Mouse (Mus musculus) hindbrain, postnatal 0 days (tissue): ENCODE results near the gene Por. TPM values are rescaled to one million over a fixed set of nuclear protein-coding genes. Genes with fewer than 3 reads are reported as not detected.

Source experiments
- ATAC-seq: fragments of 200-750 bp; cut with Nextera tagmentation; 2 replicates; pipeline ENCODE4 v1.8.0; 2017; ENCODE audit warnings: mild to moderate bottlenecking, moderate TSS enrichment, moderate library complexity
- DNase-seq: peaks from one replicate; pipeline ENCODE4 v3.0.0-alpha.2; 2015; ENCODE audit warnings: low spot score
- H3K27ac ChIP-seq: fragments of 300-500 bp; sonication (generic); 2 replicates; pipeline ENCODE4 v1.5.1; 2014; ENCODE audit warnings: mild to moderate bottlenecking
- H3K27me3 ChIP-seq: fragments of 300-500 bp; sonication (generic); 2 replicates; pipeline ENCODE4 v1.6.1; 2014; ENCODE audit warnings: low read length, mixed read lengths; ENCODE audit not compliant: insufficient read depth
- H3K36me3 ChIP-seq: fragments of 300-500 bp; sonication (generic); 2 replicates; pipeline ENCODE4 v1.6.1; 2014; ENCODE audit warnings: low read length, mixed read lengths; ENCODE audit not compliant: insufficient read depth
- H3K4me1 ChIP-seq: fragments of 300-500 bp; sonication (generic); 2 replicates; pipeline ENCODE4 v1.6.1; 2014; ENCODE audit warnings: antibody characterized with exemption, low read length, mixed read lengths; ENCODE audit not compliant: insufficient read depth
- H3K4me2 ChIP-seq: fragments of 300-500 bp; sonication (generic); 2 replicates; pipeline ENCODE4 v1.6.1; 2014; ENCODE audit warnings: low read depth, mild to moderate bottlenecking, low read length, moderate library complexity, mixed read lengths
- H3K4me3 ChIP-seq: fragments of 300-500 bp; sonication (generic); 2 replicates; pipeline ENCODE4 v1.5.1; 2014; ENCODE audit warnings: low read length
- H3K9ac ChIP-seq: fragments of 300-500 bp; sonication (generic); replicated peaks from 2 replicates; pipeline ENCODE4 v1.6.1; 2014; ENCODE audit warnings: mild to moderate bottlenecking, low read length, moderate library complexity, mixed read lengths
- H3K9me3 ChIP-seq: fragments of 300-500 bp; sonication (generic); 2 replicates; pipeline ENCODE4 v1.6.1; 2016; ENCODE audit warnings: low read length, mixed read lengths
- CTCF ChIP-seq: IDR thresholded peaks from 2 replicates; pipeline ENCODE4 v1.5.1; 2016; ENCODE audit warnings: antibody characterized with exemption, control low read depth, low read depth
- WGBS: fragments of 180-500 bp; shearing (Covaris S2); extraction: QIAGEN DNeasy Blood & Tissue Kit; methylation state at CpG from one replicate; pipeline ENCODE4 v1.1.7; 2014; 5-methylcytosine and 5-hydroxymethylcytosine counted together
- polyA plus RNA-seq: library from polyadenylated mRNA; unstranded; fragments of >200 nt; fragmentation: Nextera tagmentation; extraction: Ambion mirVana; gene quantifications from 2 replicates; pipeline ENCODE4 v1.2.1, GENCODE M21; 2015
- total RNA-seq: library from RNA; depleted of rRNA; stranded (reverse); fragments of >200 nt; gene quantifications from 2 replicates; pipeline ENCODE4 v1.2.3, GENCODE M21; 2014

The Por gene
- total and polyA plus RNA-seq, 2 experiments from 2014 or later, result 71.4 to 71.8 TPM

DNA sequence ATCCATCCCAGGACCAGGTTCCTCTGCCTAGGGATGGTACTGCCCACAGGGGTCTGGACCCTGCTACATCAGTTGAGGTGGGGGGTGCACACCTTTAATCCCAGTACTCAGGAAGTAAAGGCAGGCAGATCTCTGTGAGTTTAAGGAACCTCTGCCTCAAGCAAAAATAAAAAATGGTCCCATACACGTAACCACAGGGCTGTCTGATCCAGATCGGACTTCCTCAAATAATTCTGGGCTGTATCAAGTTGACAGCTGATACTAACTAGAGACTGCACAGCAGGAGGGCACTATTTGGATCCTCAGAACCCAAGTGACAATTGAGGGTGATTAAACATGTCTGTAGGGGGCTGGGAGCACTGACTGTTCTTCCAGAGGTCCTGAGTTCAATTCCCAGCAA lies 7.4 kb downstream of the Por start:
- no peak for TF ChIP-seq CTCF
- Histone ChIP-seq H3K9me3 (no peaks in the 10 kb centered on the region), H3K36me3 (no peaks in the 10 kb centered on the region), H3K4me2 (no peak overlapping the region), H3K9ac (no peak overlapping the region), H3K4me3 (no peak overlapping the region), H3K27ac (no peak overlapping the region), H3K4me1 (0 out of 2 replicates have a peak, but pooled peaks cover 4% of the 10 kb centered on the region), H3K27me3 (no peaks in the 10 kb centered on the region)
- ATAC-seq (no peak), DNase-seq (no peak)
- 81% methylated on average over 2 of the region's 2 CpGs for WGBS

DNA sequence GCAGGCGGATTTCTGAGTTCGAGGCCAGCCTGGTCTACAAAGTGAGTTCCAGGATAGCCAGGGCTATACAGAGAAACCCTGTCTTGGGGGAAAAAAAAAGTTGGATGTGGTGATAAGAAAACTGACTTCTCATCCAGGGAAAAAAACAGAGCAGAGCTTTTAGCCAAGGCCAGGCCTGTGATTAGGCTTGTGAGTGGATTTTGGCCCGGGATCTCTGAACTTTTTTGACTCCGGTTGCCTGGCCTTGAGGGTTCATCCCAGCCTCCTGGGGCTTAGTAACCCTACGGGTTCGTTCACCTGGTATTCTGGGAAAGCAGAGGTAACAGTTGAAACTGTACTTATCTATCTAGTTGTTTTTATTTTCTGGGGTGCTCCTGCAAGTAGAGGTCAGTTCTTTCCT lies 8.6 kb downstream of the Por start:
- Histone ChIP-seq H3K9ac (no peak overlapping the region), H3K9me3 (no peaks in the 10 kb centered on the region), H3K36me3 (no peaks in the 10 kb centered on the region), H3K4me2 (no peak overlapping the region), H3K27ac (no peak overlapping the region), H3K27me3 (no peaks in the 10 kb centered on the region), H3K4me3 (no peak overlapping the region), H3K4me1 (0 out of 2 replicates have a peak, but pooled peaks cover 4% of the 10 kb centered on the region)
- no peak for TF ChIP-seq CTCF
- WGBS, result 93% methylated on average over 6 of the region's 6 CpGs
- DNase-seq, result no peak
- ATAC-seq, result no peak

- no peaks in the 10 kb centered on the region for H3K36me3 ChIP-seq
- H3K4me2 ChIP-seq, result no peak overlapping the region
- H3K4me1 ChIP-seq, result no peaks in the 10 kb centered on the region
- H3K27me3 ChIP-seq, result no peaks in the 10 kb centered on the region
- ATAC-seq, result no peak
- no peaks in the 10 kb centered on the region for H3K9me3 ChIP-seq
- no peak overlapping the region for H3K9ac ChIP-seq
- H3K4me3 ChIP-seq, result no peak overlapping the region
- no peak for TF ChIP-seq CTCF
- 78% methylated on average over 6 of the region's 6 CpGs for WGBS
- H3K27ac ChIP-seq, result no peak overlapping the region
- no peak for DNase-seq
Measured at GRCm38 (mm10) chr5:135680967-135681545, 11.2 kb downstream of the Por start.

- ATAC-seq (no peak), DNase-seq (no peak)
- Histone ChIP-seq H3K9ac (no peak overlapping the region), H3K36me3 (no peaks in the 10 kb centered on the region), H3K4me3 (no peak overlapping the region), H3K9me3 (no peaks in the 10 kb centered on the region), H3K27me3 (no peaks in the 10 kb centered on the region), H3K4me1 (no peaks in the 10 kb centered on the region), H3K4me2 (no peak overlapping the region), H3K27ac (no peak overlapping the region)
- WGBS, result 98% methylated on average over 5 of the region's 5 CpGs
- TF ChIP-seq CTCF, result no peak
Measured at GRCm38 (mm10) chr5:135682009-135682408, 12.2 kb downstream of the Por start.

DNA sequence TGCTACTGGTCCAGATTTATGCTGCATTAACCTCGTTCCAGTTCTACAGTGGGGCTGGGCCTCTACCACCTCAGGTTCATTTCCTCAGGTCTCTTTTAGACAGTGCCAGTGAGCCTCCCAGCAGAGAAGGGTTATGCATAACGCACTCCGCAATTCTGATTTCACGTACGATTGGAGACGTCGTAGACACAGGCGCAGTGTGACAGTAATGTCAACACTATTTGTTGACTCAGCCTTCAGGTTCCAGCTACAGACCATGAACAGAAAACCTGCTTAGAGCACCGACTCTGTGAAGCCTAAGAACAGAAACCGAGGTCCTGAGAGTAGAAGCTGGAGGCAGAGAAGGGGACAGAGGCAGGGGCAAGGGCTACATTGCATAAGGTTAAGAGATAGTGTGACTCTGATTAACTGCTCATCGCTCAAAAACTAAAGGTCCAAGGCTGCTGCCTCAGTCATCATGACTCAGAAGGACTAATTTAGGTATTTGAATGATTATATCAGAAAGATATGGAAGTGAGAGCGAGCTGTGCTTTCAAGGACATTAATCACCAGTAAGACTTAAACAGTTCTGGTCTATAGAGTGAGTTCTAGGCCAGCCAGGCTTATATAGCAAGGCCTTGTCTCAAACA lies 13.2 kb downstream of the Por start:
- Histone ChIP-seq H3K4me2 (no peak overlapping the region), H3K4me1 (no peaks in the 10 kb centered on the region), H3K27ac (no peak overlapping the region), H3K27me3 (no peaks in the 10 kb centered on the region), H3K36me3 (no peaks in the 10 kb centered on the region), H3K9ac (no peak overlapping the region), H3K4me3 (no peak overlapping the region), H3K9me3 (no peaks in the 10 kb centered on the region)
- WGBS, result 89% methylated on average over 12 of the region's 12 CpGs
- ATAC-seq (no peak), DNase-seq (no peak)
- TF ChIP-seq CTCF, result no peak

DNA sequence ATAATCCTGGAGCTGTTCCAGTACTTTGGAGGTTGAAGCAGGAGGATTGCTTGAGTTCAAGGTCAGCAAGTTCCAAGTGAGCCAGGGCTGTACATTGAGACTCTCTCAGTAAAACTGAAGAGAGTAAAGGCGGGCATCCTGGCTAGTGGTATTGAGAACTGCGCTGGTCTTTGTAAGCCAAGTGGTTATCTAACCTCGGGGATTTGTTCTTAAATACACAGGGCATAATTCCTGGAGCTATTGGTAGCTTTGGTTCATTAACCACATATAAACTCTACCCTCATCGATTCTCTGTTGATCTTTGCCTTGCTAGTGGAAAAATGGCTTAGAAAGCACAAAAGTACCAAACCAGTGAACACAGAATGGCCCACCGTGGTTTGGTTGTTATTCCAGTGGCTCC lies 20.6 kb downstream of the Por start:
- H3K27me3 ChIP-seq, result no peaks in the 10 kb centered on the region
- no peaks in the 10 kb centered on the region for H3K36me3 ChIP-seq
- peak overlapping the region; percentile 99 for H3K4me2 ChIP-seq
- H3K27ac ChIP-seq, result no peak overlapping the region
- no peaks in the 10 kb centered on the region for H3K9me3 ChIP-seq
- H3K4me1 ChIP-seq, result no peaks in the 10 kb centered on the region; the same call in 1 of the 2 replicates
- ATAC-seq (no peak), DNase-seq (no peak)
- no peak for TF ChIP-seq CTCF
- peak overlapping the region; percentile 76 for H3K4me3 ChIP-seq
- H3K9ac ChIP-seq, result no peak overlapping the region
- 84% methylated on average over 5 of the region's 5 CpGs for WGBS

GRCm38 (mm10) chr5:135691266-135691665 lies 21.4 kb downstream of the Por start:
- Histone ChIP-seq H3K4me2 (no peak overlapping the region), H3K9me3 (no peaks in the 10 kb centered on the region), H3K27me3 (no peaks in the 10 kb centered on the region), H3K9ac (no peak overlapping the region), H3K27ac (no peak overlapping the region), H3K4me3 (no peak overlapping the region), H3K36me3 (no peaks in the 10 kb centered on the region), H3K4me1 (no peaks in the 10 kb centered on the region; the same call in 1 of the 2 replicates)
- no peak for ATAC-seq
- TF ChIP-seq CTCF, result no peak
- no peak for DNase-seq
- WGBS, result 81% methylated on average over 4 of the region's 4 CpGs
